Mouse (Mus musculus) right cerebral cortex, adult 2 months (tissue): ENCODE data around the gene Mier3.

Experiments used
- DNase-seq, 2 experiments: peaks; one replicate each; pipeline ENCODE4 v3.0.0; 2021 to 2022; ENCODE audit warnings: low spot score in 2 of 2

Mier3 gene

GRCm38 (mm10) chr13:111680679-111681078 is at the start of gene Mier3:
Gene Mier3 (plus strand): TSS chr13:111680979.
- no peak for DNase-seq

GRCm38 (mm10) chr13:111634163-111635160 is 46.3 kb upstream of the Mier3 start:
- no peak for DNase-seq

- DNase-seq: no peak
These were observed 40.5 kb upstream of the Mier3 start for GRCm38 (mm10) chr13:111640319-111640718.

GRCm38 (mm10) chr13:111643636-111644035 is 37.1 kb upstream of the Mier3 start:
- no peak for DNase-seq

- no peak for DNase-seq
These were observed 34.6 kb upstream of the Mier3 start for GRCm38 (mm10) chr13:111646204-111646603.

GRCm38 (mm10) chr13:111647279-111647678 is 33.5 kb upstream of the Mier3 start:
- no peak for DNase-seq

GRCm38 (mm10) chr13:111651020-111651419 is 29.8 kb upstream of the Mier3 start:
- DNase-seq: no peak

- DNase-seq: no peak
These were observed 25.5 kb upstream of the Mier3 start for GRCm38 (mm10) chr13:111655273-111655672.

- DNase-seq: no peak
These were observed 24.9 kb upstream of the Mier3 start for GRCm38 (mm10) chr13:111655856-111656255.

GRCm38 (mm10) chr13:111656309-111656708 is 24.5 kb upstream of the Mier3 start:
- no peak for DNase-seq

- no peak for DNase-seq
These were observed 24.0 kb upstream of the Mier3 start for GRCm38 (mm10) chr13:111656769-111657168.

GRCm38 (mm10) chr13:111658501-111659280 is 22.1 kb upstream of the Mier3 start:
- DNase-seq: no peak

GRCm38 (mm10) chr13:111659430-111659829 is 21.3 kb upstream of the Mier3 start:
- DNase-seq: no peak

GRCm38 (mm10) chr13:111660072-111660471 is 20.7 kb upstream of the Mier3 start:
- no peak for DNase-seq

- DNase-seq: no peak
These were observed 20.2 kb upstream of the Mier3 start for GRCm38 (mm10) chr13:111660556-111660955.

- no peak for DNase-seq
These were observed 12.8 kb upstream of the Mier3 start for GRCm38 (mm10) chr13:111668016-111668415.

- DNase-seq: no peak
These were observed 3.9 kb upstream of the Mier3 start for GRCm38 (mm10) chr13:111676841-111677240.

- DNase-seq: no peak
These were observed 3.4 kb downstream of the Mier3 start for GRCm38 (mm10) chr13:111684056-111684625.

- DNase-seq: peak; percentile 81 to 82
These were observed 5.1 kb downstream of the Mier3 start for GRCm38 (mm10) chr13:111685751-111686462.

- peak in 1 of 2 experiments; percentile 7 for DNase-seq
These were observed 5.9 kb downstream of the Mier3 start for GRCm38 (mm10) chr13:111686522-111687284.
